Mouse (Mus musculus) CH12.LX (cell line): ENCODE measurements around the gene Actr3.

ENCODE experiments used
- CTCF ChIP-seq, 2 experiments: IDR thresholded peaks in 1 of 2; conservative IDR thresholded peaks in 1 of 2; 2 replicates each; pipeline ENCODE4 v1.5.1; 2011 to 2012; ENCODE audit warnings: low read depth in 2 of 2, low read length in 2 of 2, improper control_type of control experiment in 1 of 2, inconsistent platforms in 1 of 2, mild to moderate bottlenecking in 1 of 2, moderate library complexity in 1 of 2
- POLR2A ChIP-seq: IDR thresholded peaks from 2 replicates; pipeline ENCODE4 v1.6.1; 2011; ENCODE audit warnings: low read depth, mild to moderate bottlenecking, improper control_type of control experiment, low read length

- no peak for TF ChIP-seq POLR2A
- TF ChIP-seq CTCF (conservative IDR thresholded peaks at IDR 0.05 in 1 of 2, IDR thresholded peaks at IDR 0.05 in 1 of 2; ENCODE audit: low read depth in 2 of 2, low read length in 2 of 2): no peak
These were observed 4.2 kb downstream of the Actr3 start for GRCm38 (mm10) chr1:125431286-125431685.
